Mouse (Mus musculus): ENCODE measurements around the gene Zfp36l1.

Gene Zfp36l1

GRCm38 (mm10) chr12:80109753-80110545 lies 2.9 kb downstream of the Zfp36l1 start:
- peak; percentile 28 for DNase-seq (ENCODE audit: low spot score)

- DNase-seq (ENCODE audit: low spot score), result peak; percentile 63
Observed at GRCm38 (mm10) chr12:80108896-80109668, 3.7 kb downstream of the Zfp36l1 start.

GRCm38 (mm10) chr12:80106896-80107667 lies 5.7 kb downstream of the Zfp36l1 start:
- DNase-seq (ENCODE audit: low spot score), result no peak

- no peak for DNase-seq (ENCODE audit: low spot score)
Observed at GRCm38 (mm10) chr12:80106138-80106895, 6.5 kb downstream of the Zfp36l1 start.

GRCm38 (mm10) chr12:80103521-80103973 lies 9.3 kb downstream of the Zfp36l1 start:
- DNase-seq (ENCODE audit: low spot score), result peak; percentile 34

- DNase-seq (ENCODE audit: low spot score), result no peak
Observed at GRCm38 (mm10) chr12:80103089-80103488, 9.7 kb downstream of the Zfp36l1 start.

GRCm38 (mm10) chr12:80098825-80099224 lies 14.0 kb downstream of the Zfp36l1 start:
- DNase-seq (ENCODE audit: low spot score), result no peak

- no peak for DNase-seq (ENCODE audit: low spot score)
Observed at GRCm38 (mm10) chr12:80096734-80097133, 16.1 kb downstream of the Zfp36l1 start.

- no peak for DNase-seq (ENCODE audit: low spot score)
Observed at GRCm38 (mm10) chr12:80092787-80093186, 20.0 kb downstream of the Zfp36l1 start.

GRCm38 (mm10) chr12:80091080-80091479 lies 21.7 kb downstream of the Zfp36l1 start:
- DNase-seq (ENCODE audit: low spot score), result no peak

GRCm38 (mm10) chr12:80090529-80090928 lies 22.3 kb downstream of the Zfp36l1 start:
- DNase-seq (ENCODE audit: low spot score), result no peak

- DNase-seq (ENCODE audit: low spot score), result no peak
Observed at GRCm38 (mm10) chr12:80088143-80088542, 24.7 kb downstream of the Zfp36l1 start.

GRCm38 (mm10) chr12:80084446-80085112 lies 28.2 kb downstream of the Zfp36l1 start:
- no peak for DNase-seq (ENCODE audit: low spot score)

GRCm38 (mm10) chr12:80083937-80084336 lies 28.9 kb downstream of the Zfp36l1 start:
- DNase-seq (ENCODE audit: low spot score), result peak; percentile 43

- DNase-seq (ENCODE audit: low spot score), result no peak
Observed at GRCm38 (mm10) chr12:80083133-80083821, 29.5 kb downstream of the Zfp36l1 start.

GRCm38 (mm10) chr12:80082730-80083129 lies 30.1 kb downstream of the Zfp36l1 start:
- no peak for DNase-seq (ENCODE audit: low spot score)

- DNase-seq (ENCODE audit: low spot score), result no peak
Observed at GRCm38 (mm10) chr12:80081440-80081839, 31.4 kb downstream of the Zfp36l1 start.

GRCm38 (mm10) chr12:80079937-80080336 lies 32.9 kb downstream of the Zfp36l1 start:
- no peak for DNase-seq (ENCODE audit: low spot score)

GRCm38 (mm10) chr12:80074331-80074730 lies 38.5 kb downstream of the Zfp36l1 start:
- DNase-seq (ENCODE audit: low spot score), result no peak

GRCm38 (mm10) chr12:80070534-80071287 lies 42.1 kb downstream of the Zfp36l1 start:
- DNase-seq (ENCODE audit: low spot score), result no peak
